Mouse (Mus musculus) cerebellum, adult (tissue): Measurements from ENCODE around the gene Ccdc194.
"Not testable (repeated sequence)": the region's sequence is repeated elsewhere in the genome, so short reads cannot be mapped to it uniquely, and the experiment has no call there.

Experiments
- ATAC-seq: cut with Nextera tagmentation; 2 replicates; pipeline ENCODE4 v1.9.2; 2017; ENCODE audit warnings: mild to moderate bottlenecking, moderate library complexity, mixed read lengths; ENCODE audit not compliant: insufficient number of reproducible peaks, low FRiP score, low TSS enrichment

Ccdc194 gene

DNA sequence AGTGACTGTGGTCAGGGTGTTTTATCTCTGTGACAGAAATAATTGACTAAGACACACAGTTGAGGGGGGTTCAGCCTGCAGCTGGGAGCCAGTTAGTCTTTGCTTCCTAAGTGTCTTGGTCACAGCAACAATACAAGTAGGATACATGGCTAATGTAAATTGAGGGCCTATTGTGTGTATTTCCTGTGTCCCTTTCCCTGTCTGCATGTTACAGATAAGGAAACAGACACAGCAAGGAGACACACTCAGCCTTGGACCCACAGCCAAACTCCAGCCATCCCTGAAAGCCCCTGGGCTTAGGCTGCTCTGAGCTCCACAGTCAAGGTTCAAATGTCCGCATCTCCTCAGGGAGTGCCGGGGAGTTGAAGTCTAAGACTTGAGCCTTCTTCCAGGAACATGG lies 29.1 kb upstream of the Ccdc194 start:
- ATAC-seq: no peak

- ATAC-seq: no peak
Observed at GRCm38 (mm10) chr8:71554001-71554400, 28.5 kb upstream of the Ccdc194 start.

- no peak for ATAC-seq
Observed at GRCm38 (mm10) chr8:71552770-71553169, 27.3 kb upstream of the Ccdc194 start.

DNA sequence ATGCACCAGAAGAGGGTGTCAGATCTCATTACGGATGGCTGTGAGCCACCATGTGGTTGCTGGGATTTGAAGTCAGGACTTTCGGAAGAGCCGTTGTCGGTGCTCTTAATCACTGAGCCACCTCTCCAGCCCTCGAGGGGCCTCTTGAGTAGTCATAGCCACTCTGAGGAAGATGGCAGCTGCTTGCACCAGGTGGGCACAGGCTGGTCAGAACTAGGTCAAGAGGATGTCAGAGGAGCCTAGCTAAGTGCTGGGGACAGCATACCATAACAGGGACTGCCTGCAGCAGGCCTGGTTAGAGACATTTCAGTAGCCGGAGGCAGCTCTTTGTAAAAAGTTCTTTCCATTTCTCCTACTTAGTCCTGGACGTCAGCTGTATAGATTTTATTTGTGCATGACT lies 25.2 kb upstream of the Ccdc194 start:
- no peak for ATAC-seq

DNA sequence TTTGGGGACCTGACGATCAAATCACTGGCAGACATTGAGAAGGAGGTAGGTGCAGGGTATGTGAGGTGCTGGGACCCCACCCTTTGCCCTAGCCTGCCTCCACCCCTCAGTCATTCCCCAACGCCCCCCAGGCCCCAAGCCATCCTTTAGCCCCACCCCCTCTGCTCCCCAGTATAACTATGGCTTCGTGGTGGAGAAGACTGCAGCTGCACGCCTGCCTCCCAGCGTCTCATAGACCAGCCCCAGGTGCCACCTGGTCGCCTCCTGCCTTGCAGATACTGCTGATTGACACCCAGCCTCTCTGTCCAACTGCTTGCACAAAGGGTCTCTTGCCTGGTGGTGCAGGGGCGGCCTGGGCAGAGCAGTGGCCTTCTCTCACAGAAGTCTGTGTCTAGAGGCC lies 22.1 kb upstream of the Ccdc194 start:
- no peak for ATAC-seq

DNA sequence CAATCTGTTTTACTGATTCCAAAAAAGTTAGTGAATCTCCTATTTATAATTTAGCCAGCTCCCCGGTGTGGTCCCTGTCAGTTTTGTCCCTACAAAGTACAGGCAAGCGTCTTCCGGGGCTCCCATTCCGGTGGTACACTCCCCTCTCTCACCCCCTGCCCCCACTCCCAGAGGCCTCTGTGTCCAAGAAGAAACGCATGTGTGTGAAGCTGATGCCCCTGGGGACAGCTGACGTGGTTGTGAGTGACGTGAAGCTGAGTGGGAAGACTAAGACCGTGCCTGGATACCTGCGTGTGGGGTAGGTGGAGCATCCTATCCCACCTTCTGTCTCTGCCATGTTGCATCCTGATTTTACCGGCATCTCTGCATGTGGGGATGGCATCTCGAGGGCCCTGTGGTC lies 19.5 kb upstream of the Ccdc194 start:
- no peak for ATAC-seq

DNA sequence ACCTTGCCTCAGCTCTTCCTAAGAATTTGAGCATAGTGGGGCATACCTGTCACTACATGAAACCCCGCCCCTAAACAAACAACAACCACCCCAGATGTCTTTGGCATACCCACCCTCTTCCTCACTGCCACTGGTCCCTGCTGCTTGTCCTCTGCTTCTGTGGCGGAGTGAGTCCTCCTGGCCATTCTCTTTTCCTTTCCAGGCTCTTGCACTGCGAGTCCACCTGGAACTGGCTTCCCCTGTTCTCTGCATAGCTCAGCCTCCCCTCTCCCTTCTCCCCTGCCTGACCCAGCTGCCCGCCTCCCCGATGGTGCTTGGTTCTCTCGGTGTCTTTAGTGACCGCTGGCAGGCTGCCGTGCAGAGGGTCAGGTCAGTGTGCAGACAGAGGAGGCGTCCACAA lies 18.2 kb upstream of the Ccdc194 start:
- no peak for ATAC-seq

DNA sequence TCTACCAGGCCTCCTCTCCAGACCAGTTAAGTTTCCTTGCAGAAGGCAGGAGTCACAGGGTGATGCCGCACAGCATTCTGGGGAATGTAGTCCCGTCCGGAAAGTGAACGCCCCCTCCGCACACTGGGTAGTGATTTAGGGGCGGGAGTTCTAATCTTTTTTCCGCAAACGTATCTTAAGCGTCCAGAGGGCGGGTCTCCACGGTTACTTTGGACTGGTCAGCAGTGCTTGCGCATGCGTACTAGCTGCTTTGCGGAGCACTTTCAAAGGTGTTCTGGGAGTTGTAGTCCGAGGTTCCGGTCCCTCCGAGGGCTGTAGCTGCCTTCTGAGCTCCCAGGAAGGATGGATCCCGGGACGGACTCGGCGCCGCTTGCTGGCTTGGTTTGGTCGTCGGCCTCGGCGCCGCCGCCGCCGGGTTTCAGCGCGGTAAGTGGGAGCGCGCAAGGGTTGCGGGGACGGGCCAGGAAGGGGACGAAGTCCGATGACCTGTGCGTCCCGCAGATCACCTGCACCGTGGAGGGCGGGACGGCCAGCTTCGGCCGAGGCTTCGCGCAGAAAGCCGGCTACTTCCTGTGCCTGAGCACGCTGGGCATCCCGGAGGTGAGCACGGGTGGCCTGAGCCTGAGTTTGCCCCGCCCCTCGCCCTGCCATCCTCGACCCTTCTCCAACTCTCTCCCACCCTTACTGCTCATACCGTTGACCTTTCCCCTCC lies 17.3 kb upstream of the Ccdc194 start, which contains the start of gene Mvb12a:
Gene Mvb12a, plus strand, starts transcription at position 291 of the 712 bp plus-strand sequence.
- ATAC-seq: peak; percentile 94

DNA sequence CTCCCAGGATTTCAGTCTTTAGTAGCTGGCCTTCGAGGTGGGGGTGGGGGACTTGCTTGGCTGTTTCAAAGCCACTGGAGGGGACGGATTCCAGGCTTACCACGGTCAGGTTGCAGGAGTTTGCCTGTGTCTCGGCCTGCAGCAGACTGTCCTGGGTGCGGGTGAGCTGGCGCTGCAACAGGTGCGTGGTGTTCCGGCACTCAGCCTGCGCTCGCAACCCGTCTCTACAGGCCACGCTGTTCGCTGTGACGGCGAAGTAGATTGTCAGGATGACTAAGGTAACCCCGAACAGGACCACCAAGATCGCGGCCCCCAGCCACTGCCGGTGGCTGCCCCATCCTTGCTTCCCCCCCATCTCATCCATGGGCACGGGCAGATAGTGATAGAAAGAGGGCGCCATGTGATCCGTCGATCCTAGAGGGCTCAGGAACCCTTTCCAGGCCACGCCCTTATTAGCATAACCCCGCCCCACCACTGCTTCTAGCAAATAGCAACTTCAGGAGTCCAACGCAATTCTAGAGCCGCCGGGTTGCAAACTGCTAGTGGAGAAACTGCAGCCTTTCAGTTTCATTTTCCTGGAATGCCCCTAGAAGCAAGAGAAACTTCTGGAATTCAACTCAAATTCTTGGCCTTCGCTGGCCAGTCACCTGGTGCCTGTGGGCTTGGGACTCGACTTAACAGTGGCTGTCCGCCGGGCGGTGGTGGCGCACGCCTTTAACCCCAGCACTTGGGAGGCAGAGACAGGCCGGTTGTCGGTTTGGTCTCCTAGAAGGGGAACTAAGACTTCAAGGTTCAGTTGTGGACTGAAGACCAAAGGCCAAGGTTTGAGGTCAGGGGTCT lies 11.7 kb upstream of the Ccdc194 start, which contains the start of gene Bst2:
Gene Bst2, minus strand, starts transcription at position 429 of the 840 bp plus-strand sequence.
- ATAC-seq: no peak

- ATAC-seq: no peak
Observed at GRCm38 (mm10) chr8:71535663-71536062, 10.2 kb upstream of the Ccdc194 start.

DNA sequence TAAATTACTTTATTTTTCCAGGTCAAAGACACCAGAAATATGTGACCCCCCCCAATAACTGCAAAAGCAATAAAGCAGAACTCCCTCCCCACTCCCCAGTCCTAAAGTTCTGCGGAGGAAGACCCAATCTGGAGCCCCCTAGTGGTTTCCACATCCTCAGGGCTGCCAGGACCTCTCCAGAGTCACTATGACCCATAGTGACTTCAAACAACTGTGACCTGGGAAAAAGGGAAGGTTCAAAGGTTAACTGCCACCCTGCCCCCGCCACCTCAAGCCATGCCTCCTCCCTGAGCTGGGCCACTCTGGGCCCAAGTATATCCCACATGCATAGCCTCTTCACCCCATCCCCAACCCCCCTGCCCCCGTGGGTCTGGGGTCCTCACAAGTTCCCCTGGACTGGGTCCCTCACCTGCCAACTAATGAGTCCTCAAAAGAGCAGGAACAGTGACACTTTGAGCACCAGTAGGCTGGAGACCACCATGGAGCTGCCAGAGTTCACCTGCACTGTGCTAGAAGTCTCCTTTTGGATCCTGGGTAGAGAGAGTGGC lies 8.8 kb upstream of the Ccdc194 start:
- no peak for ATAC-seq

DNA sequence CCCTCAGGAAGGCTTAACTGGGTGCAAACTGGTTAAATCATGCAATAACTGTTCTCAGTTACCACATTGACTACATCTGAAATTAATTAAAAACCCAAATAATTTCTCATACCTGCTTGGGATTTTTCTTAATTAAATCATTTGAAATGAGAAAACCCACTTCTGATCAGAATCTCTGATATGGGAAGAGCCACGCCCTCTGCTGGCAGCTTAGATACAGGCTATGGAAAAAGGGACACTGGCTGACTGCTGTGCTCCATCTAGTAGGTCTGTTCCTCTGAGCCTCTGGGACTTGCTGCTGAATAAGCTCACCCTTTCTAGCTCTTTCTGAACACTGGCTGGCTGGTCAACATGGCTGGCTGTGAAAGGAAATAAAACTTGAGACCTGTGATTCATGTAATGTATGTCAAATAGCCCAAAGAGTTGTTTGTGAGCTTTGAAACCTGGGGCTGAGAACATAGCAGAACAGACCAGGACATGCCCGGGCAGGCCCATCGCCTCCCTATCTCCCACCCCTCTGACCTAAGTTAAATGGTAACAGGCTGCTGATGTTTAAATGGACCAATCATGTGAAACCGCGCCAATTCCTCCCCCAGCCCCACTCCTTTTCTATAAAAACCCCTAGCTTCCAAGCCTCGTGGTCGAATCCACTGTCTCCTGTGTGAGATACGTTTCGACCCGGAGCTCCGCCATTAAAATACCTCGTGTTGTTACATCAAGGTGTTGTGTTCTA lies 5.4 kb upstream of the Ccdc194 start:
- not testable (repeated sequence) for ATAC-seq

- ATAC-seq: no peak
Observed at GRCm38 (mm10) chr8:71528362-71529073, 3.0 kb upstream of the Ccdc194 start.

GRCm38 (mm10) chr8:71527162-71527870 lies 1.8 kb upstream of the Ccdc194 start:
- no peak for ATAC-seq

GRCm38 (mm10) chr8:71526272-71526671 lies 761 bp upstream of the Ccdc194 start:
- no peak for ATAC-seq

DNA sequence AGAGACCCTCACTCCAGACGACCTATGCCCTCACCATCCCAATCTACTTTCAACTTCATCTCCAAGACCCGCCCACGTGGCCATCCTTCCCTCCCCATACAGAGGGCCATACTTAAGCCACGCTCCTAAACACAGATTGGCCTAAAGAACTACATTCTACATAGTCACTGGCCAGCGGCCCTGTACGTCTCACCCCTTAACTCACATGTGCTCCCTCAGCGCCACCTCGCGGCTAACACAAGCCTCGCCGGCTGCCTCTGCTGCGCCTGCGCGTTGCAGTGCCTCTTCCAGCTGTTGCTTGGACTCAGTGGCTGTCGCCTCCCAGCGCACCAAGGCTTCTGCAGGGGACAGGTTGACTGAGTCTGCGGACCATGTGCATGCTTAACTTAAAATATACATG lies 3.9 kb downstream of the Ccdc194 start:
- peak; percentile 85 for ATAC-seq

DNA sequence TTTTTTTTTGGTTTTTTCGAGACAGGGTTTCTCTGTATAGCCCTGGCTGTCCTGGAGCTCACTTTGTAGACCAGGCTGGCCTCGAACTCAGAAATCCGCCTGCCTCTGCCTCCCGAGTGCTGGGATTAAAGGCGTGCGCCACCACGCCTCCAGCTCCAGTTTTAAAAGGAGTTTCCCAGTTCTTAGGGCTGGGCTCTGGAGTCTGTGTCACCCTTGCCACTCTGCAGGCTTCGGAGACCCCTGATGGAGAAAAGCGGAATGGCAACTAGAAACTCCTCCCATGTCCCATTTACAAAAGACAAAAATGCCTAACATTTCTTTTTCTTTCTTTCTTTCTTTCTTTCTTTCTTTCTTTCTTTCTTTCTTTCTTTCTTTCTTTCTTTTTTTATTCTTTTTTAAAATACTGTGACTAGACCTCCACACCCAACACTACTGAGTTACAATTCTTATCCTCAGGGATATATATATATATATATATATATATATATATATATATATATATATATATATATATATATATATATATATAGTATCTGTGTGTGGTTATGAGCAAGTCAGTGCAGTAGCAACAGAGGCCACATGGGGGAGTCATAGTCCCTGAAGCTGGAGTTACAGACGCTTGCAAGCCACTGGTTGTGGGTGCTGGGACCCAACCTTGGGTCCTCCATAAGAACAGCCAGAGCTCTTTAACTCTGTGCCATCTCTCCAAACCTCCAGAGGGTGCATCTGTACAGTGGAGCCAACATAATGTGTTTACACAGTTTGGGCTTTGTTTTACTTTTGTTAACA lies 6.3 kb downstream of the Ccdc194 start:
- not testable (repeated sequence) for ATAC-seq

DNA sequence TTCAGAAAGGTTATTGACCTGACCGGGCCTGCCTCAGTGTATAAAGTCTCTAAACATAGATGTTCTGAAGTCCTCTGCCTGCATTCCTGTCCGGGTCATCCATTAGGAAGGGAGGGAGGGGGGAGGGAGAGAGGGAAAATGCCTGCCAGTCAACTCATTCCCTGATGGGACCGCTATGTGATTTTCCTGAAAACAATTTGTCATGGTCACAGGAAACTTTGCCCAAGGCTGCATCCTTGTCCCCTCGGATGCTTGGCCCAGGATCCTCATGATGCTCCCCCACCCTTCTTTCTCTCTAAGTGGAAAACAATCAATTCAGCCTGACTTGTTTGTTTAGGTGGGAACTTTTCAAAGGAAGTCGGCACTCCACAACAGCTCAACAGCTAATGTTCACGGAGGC lies 8.7 kb downstream of the Ccdc194 start:
- ATAC-seq: no peak

DNA sequence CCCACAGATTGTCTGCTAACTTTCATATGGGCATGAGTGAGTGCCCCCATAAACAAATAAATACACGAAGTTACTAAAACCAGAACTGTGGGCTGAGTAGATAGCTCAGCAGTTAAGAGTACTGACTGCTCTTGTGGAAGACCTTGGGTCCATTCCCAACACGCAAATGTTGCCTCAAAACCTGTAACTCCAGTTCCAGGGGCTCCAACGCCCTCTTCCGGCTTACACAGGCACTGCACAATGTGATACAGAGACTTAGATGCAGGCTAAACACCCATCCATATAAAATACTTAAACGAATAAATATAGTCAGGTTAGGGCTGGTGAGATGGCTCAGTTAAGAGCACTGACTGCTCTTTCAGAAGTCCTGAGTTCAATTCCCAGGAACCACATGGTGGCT lies 10.5 kb downstream of the Ccdc194 start:
- no peak for ATAC-seq
